Mouse (Mus musculus): Measurements from ENCODE around the gene Abcg4. TPM values are rescaled to one million over a fixed set of nuclear protein-coding genes. Genes with fewer than 3 reads are reported as not detected.
A peak's percentile ranks its signal among the peaks of the same experiment; 100 is the strongest.

The Abcg4 gene
- total and polyA plus RNA-seq, 3 experiments: 0.23 to 1.1 (median 0.72) TPM

DNA sequence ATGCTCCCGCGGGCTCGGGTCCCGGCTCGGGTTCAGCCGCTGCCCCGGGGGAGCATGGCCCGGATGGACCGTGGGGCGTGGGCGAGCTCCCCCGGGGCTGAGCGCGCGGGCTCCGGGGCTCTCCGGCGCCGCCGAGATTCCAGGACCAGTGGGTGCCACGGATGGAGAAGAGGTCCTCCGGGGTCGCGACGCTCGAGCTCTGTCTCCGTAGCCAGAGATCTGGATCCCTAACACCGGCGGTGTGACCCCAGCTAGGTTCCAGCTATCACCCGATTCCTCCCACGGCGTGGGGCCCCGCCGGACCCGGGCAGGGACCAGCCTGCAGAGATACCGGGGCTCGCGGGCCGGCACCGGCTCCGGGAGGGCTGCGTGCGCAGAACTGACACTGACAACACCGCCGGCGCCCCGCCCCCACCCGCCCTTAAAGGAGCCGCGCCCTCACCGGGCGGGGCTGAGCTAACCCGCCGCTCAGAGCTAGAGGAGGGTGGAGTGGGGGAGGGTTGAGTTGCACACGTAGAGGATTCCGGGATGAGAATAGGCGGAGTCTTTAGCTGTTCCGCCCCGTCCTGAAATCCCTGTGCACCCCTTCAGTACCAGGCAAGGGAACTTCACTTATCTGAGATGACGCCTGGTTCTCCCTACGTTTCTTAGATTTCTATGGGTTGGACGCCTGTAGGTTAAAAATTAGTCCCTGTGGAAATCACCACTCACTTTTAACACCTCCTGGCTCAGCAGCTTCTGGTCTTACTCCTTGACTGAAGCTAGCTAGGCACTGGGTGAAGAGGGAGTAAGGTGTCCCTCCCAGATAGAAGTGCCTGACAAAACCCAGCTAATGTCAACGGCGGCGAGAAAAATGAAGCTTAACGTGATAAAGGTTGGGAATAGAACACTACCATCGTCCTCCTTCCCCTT lies 31.7 kb upstream of the Abcg4 start, which contains the start of gene C2cd2l (continued):
- TF ChIP-seq IRF4 (IDR thresholded peaks at IDR 0.05; ENCODE audit: low read depth, low read length): peak; percentile 51
- no peak for TF ChIP-seq TBP (conservative IDR thresholded peaks at IDR 0.05; ENCODE audit: low read depth, low read length)
- no peak for TF ChIP-seq MEF2A (IDR thresholded peaks at IDR 0.05; ENCODE audit: borderline replicate concordance, low read depth, low read length)
- no peak for TF ChIP-seq USF1 (IDR thresholded peaks at IDR 0.05; ENCODE audit: low read depth, low read length)
- TF ChIP-seq NRF1 (IDR thresholded peaks at IDR 0.05; ENCODE audit: low read depth, low read length): peak; percentile 76
- no peak for TF ChIP-seq E2F4 (IDR thresholded peaks at IDR 0.05; ENCODE audit: insufficient replicate concordance, low read depth, low read length)
- no peak for TF ChIP-seq UBTF (IDR thresholded peaks at IDR 0.05; ENCODE audit: low read depth, low read length)
- peak; percentile 73; the same call in 1 of the 2 replicates for TF ChIP-seq MXI1 (IDR thresholded peaks at IDR 0.05; ENCODE audit: low read depth, low read length)
- TF ChIP-seq POLR2A (IDR thresholded peaks at IDR 0.05; ENCODE audit: low read depth, low read length): peak; percentile 69
- TF ChIP-seq RCOR1 (conservative IDR thresholded peaks at IDR 0.05; ENCODE audit: low read depth, low read length): no peak
- TF ChIP-seq BHLHE40 (IDR thresholded peaks at IDR 0.05; ENCODE audit: low read depth, low read length): no peak; the same call in 1 of the 2 replicates
- peak; percentile 28; the same call in 1 of the 2 replicates for TF ChIP-seq ETS1 (conservative IDR thresholded peaks at IDR 0.05; ENCODE audit: low read depth, low read length)
- TF ChIP-seq ELF1 (IDR thresholded peaks at IDR 0.05; ENCODE audit: low read depth, low read length): peak; percentile 56
- TF ChIP-seq GABPA (IDR thresholded peaks at IDR 0.05; ENCODE audit: insufficient replicate concordance, low read depth, low read length): no peak
- no peak for TF ChIP-seq ZNF384 (IDR thresholded peaks at IDR 0.05; ENCODE audit: low read depth, low read length)
- no peak for TF ChIP-seq MAX (IDR thresholded peaks at IDR 0.05; ENCODE audit: low read length)
- TF ChIP-seq PAX5 (IDR thresholded peaks at IDR 0.05; ENCODE audit: low read length): no peak
- TF ChIP-seq JUND (conservative IDR thresholded peaks at IDR 0.05; ENCODE audit: low read depth, low read length): no peak

DNA sequence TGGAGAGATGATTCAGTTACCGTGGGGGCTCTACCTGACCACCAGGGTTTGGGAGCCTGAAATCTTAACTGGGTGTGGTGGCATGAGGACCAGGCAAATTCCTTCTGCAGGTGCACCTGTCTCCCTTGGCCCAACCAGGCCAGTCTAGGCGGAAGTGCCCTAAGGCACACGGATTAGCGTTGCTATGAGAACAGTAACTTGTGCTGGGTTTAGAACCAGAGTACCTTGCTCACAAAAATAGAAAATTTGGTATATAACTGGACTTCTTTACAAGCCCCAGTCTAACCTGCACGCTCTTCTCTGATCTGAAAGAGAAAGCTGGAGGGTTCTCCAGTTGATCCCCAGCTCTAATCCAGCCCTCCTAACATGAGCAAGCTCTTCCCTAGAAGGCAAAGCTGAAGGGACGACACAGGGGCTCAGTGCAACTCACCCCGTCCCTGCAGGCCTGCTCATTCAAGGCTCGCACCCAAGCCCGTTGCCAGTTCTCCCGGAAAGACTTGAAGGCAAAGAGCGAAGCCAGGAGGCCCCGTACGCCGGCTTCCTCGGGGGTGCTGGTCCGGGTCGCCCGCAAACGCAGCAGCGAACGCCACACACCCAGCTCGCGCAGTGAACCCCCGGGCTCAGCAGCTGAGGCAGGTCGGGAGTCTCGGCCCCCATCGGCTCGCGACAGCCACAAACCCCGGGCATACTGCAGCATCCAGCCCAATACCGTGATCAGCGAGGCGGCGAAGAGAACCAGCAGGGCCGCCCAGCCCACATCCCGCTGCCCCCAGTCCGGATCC lies 30.9 kb upstream of the Abcg4 start:
- no peak for DNase-seq (ENCODE audit: extremely low read depth)
- TF ChIP-seq ETS1 (conservative IDR thresholded peaks at IDR 0.05; ENCODE audit: low read depth, low read length): no peak
- no peak for TF ChIP-seq PAX5 (IDR thresholded peaks at IDR 0.05; ENCODE audit: low read length)
- no peak for TF ChIP-seq SMC3 (IDR thresholded peaks at IDR 0.05; ENCODE audit: low read depth, low read length)
- TF ChIP-seq ZKSCAN1 (IDR thresholded peaks at IDR 0.05; ENCODE audit: borderline replicate concordance, low read depth, low read length): no peak
- TF ChIP-seq POLR2AphosphoS2 (IDR thresholded peaks at IDR 0.05; ENCODE audit: low read depth, low read length): no peak
- no peak for TF ChIP-seq HCFC1 (IDR thresholded peaks at IDR 0.05; ENCODE audit: low read depth, low read length)
- TF ChIP-seq USF2 (conservative IDR thresholded peaks at IDR 0.05; ENCODE audit: low read depth, low read length): no peak
- no peak for TF ChIP-seq ZC3H11A (IDR thresholded peaks at IDR 0.05; ENCODE audit: low read depth, low read length)
- TF ChIP-seq ZNF384 (IDR thresholded peaks at IDR 0.05; ENCODE audit: low read depth, low read length): no peak
- no peak for TF ChIP-seq RAD21 (IDR thresholded peaks at IDR 0.05; ENCODE audit: low read depth, low read length)
- TF ChIP-seq CTCF (conservative IDR thresholded peaks at IDR 0.05 in 1 of 2, IDR thresholded peaks at IDR 0.05 in 1 of 2; ENCODE audit: low read depth in 2 of 2, low read length in 2 of 2): no peak
- TF ChIP-seq TCF12 (IDR thresholded peaks at IDR 0.05; ENCODE audit: low read depth, low read length): no peak
- Histone ChIP-seq H3K9ac (ENCODE audit: insufficient read depth, low read depth) (peak overlapping the region; percentile 80), H3K36me3 (replicated peaks in 1 of 2; ENCODE audit: control insufficient read depth in 1 of 2, insufficient read depth in 1 of 2, low read length in 1 of 2) (peaks cover 24 to 32% of the 10 kb centered on the region in 2 experiments), H3K4me3 (replicated peaks in 1 of 3; ENCODE audit: low read depth in 2 of 3, low read length in 2 of 3, poor library complexity in 1 of 3) (peak overlapping the region; percentile 77 to 87 (median 85)), H3K27me3 (replicated peaks) (peaks cover 4% of the 10 kb centered on the region), H3K4me2 (ENCODE audit: insufficient read depth, low read depth, poor library complexity, severe bottlenecking) (peak overlapping the region; percentile 85), H3K79me2 (replicated peaks; ENCODE audit: control insufficient read depth, extremely low read depth, insufficient read depth, poor library complexity, severe bottlenecking) (no peaks in the 10 kb centered on the region), H3K9me3 (replicated peaks; ENCODE audit: low read length) (no peaks in the 10 kb centered on the region), H3K27ac (ENCODE audit: insufficient read depth, low read depth) (no peak overlapping the region), H3K4me1 (ENCODE audit: control insufficient read depth in 1 of 2, insufficient read depth in 2 of 2) (peaks cover 7 to 30% of the 10 kb centered on the region in 2 experiments; a peak in 3 of 4 replicates)
- dilution Hi-C loops (cut with MboI; ENCODE audit: extremely low pct_ligation_motif_present, extremely low pct_unique_long_range_greater_than_20kb, low sequenced_read_pairs): no loop called here
- in situ Hi-C loops (cut with MboI; ENCODE audit: low pct_ligation_motif_present, low pct_unique_long_range_greater_than_20kb, low sequenced_read_pairs): no loop called here

Data from CH12.LX (cell line).